Mouse (Mus musculus) WW6 (cell line): Measurements from ENCODE around the gene Xlr3c.
"Not testable (repeated sequence)": the region's sequence is repeated elsewhere in the genome, so short reads cannot be mapped to it uniquely, and the experiment has no call there.

Source experiments
- DNase-seq: peaks from one replicate; pipeline ENCODE4 v3.0.0-alpha.2; 2013; ENCODE audit warnings: low read depth, low spot score

Gene Xlr3c

GRCm38 (mm10) chrX:73265270-73265669 is at the start of gene Xlr3c:
Xlr3c (minus strand) TSS chrX:73265390.
- not testable (repeated sequence) for DNase-seq

GRCm38 (mm10) chrX:73312522-73312921 is 47.3 kb upstream of the Xlr3c start:
- peak; percentile 0 for DNase-seq

- DNase-seq: not testable (repeated sequence)
These were observed 30.6 kb upstream of the Xlr3c start for GRCm38 (mm10) chrX:73295745-73296144.

- not testable (repeated sequence) for DNase-seq
These were observed 27.7 kb upstream of the Xlr3c start, which contains the start of the genes Xlr5a and Xlr5c for GRCm38 (mm10) chrX:73292876-73293275. Xlr5a (minus strand) TSS chrX:73292976. Xlr5c (minus strand) TSS chrX:73292976.

GRCm38 (mm10) chrX:73262428-73262827 is 2.8 kb downstream of the Xlr3c start:
- not testable (repeated sequence) for DNase-seq

- not testable (repeated sequence) for DNase-seq
These were observed 22.3 kb downstream of the Xlr3c start, which contains the start of gene Xlr4c for GRCm38 (mm10) chrX:73242821-73243325. Xlr4c (minus strand) TSS chrX:73243130.

GRCm38 (mm10) chrX:73229288-73229687 is 35.9 kb downstream of the Xlr3c start:
- DNase-seq: no peak

GRCm38 (mm10) chrX:73228606-73229214 is 36.5 kb downstream of the Xlr3c start:
- no peak for DNase-seq

- DNase-seq: peak; percentile 24
These were observed 37.1 kb downstream of the Xlr3c start, which contains the start of gene F8a for GRCm38 (mm10) chrX:73227914-73228605. F8a (plus strand) TSS chrX:73228291.

GRCm38 (mm10) chrX:73225365-73225764 is 39.8 kb downstream of the Xlr3c start:
- DNase-seq: no peak

- not testable (repeated sequence) for DNase-seq
These were observed 51.2 kb downstream of the Xlr3c start, which contains the start of gene Xlr4b for GRCm38 (mm10) chrX:73213819-73214564. Xlr4b (plus strand) TSS chrX:73214333.
